Mouse (Mus musculus): ENCODE measurements around the gene Pyy.

Pyy gene

GRCm38 (mm10) chr11:102107732-102108131, at the start of gene Pyy:
Gene Pyy (minus strand): TSS chr11:102107832.
- DNase-seq: no peak

- no peak for DNase-seq
These were observed 49.1 kb upstream of the Pyy start for GRCm38 (mm10) chr11:102156786-102157089.

- DNase-seq: peak; percentile 96
These were observed 48.6 kb upstream of the Pyy start, which contains the start of gene Tmem101 for GRCm38 (mm10) chr11:102156039-102156785. Gene Tmem101 (minus strand): TSS chr11:102156404.

- no peak for DNase-seq
These were observed 39.8 kb upstream of the Pyy start for GRCm38 (mm10) chr11:102147213-102147989.

GRCm38 (mm10) chr11:102146531-102146930, 38.9 kb upstream of the Pyy start:
- DNase-seq: no peak

- no peak for DNase-seq
These were observed 38.4 kb upstream of the Pyy start for GRCm38 (mm10) chr11:102146005-102146404.

GRCm38 (mm10) chr11:102145471-102146001, 37.9 kb upstream of the Pyy start, which contains the start of gene Nags:
Gene Nags (plus strand): TSS chr11:102145513.
- DNase-seq: no peak

GRCm38 (mm10) chr11:102144957-102145470, 37.4 kb upstream of the Pyy start:
- no peak for DNase-seq

GRCm38 (mm10) chr11:102142355-102142754, 34.7 kb upstream of the Pyy start:
- no peak for DNase-seq

- peak; percentile 81 for DNase-seq
These were observed 32.9 kb upstream of the Pyy start for GRCm38 (mm10) chr11:102140508-102140907.

- DNase-seq: peak; percentile 63
These were observed 30.8 kb upstream of the Pyy start for GRCm38 (mm10) chr11:102138447-102138740.

GRCm38 (mm10) chr11:102137625-102138446, 30.2 kb upstream of the Pyy start:
- DNase-seq: no peak

- no peak for DNase-seq
These were observed 26.9 kb upstream of the Pyy start for GRCm38 (mm10) chr11:102134516-102134915.

GRCm38 (mm10) chr11:102117386-102117785, 9.8 kb upstream of the Pyy start:
- DNase-seq: no peak

- DNase-seq: no peak
These were observed 8.6 kb upstream of the Pyy start for GRCm38 (mm10) chr11:102116241-102116640.

GRCm38 (mm10) chr11:102111576-102111975, 3.9 kb upstream of the Pyy start:
- no peak for DNase-seq

GRCm38 (mm10) chr11:102106911-102107310, 721 bp downstream of the Pyy start:
- DNase-seq: no peak

GRCm38 (mm10) chr11:102102485-102103258, 5.0 kb downstream of the Pyy start:
- peak; percentile 74 for DNase-seq

GRCm38 (mm10) chr11:102101219-102101618, 6.4 kb downstream of the Pyy start, which contains the start of gene Ppy:
Gene Ppy (minus strand): TSS chr11:102101319.
- no peak for DNase-seq

GRCm38 (mm10) chr11:102096887-102097391, 10.7 kb downstream of the Pyy start:
- DNase-seq: peak; percentile 66

- DNase-seq: no peak
These were observed 11.2 kb downstream of the Pyy start for GRCm38 (mm10) chr11:102096446-102096845.

- no peak for DNase-seq
These were observed 12.0 kb downstream of the Pyy start for GRCm38 (mm10) chr11:102095676-102096075.

All from lung, postnatal 36 days (tissue).